Mouse (Mus musculus): ENCODE data around the gene Pard6b.

The Pard6b gene

DNA sequence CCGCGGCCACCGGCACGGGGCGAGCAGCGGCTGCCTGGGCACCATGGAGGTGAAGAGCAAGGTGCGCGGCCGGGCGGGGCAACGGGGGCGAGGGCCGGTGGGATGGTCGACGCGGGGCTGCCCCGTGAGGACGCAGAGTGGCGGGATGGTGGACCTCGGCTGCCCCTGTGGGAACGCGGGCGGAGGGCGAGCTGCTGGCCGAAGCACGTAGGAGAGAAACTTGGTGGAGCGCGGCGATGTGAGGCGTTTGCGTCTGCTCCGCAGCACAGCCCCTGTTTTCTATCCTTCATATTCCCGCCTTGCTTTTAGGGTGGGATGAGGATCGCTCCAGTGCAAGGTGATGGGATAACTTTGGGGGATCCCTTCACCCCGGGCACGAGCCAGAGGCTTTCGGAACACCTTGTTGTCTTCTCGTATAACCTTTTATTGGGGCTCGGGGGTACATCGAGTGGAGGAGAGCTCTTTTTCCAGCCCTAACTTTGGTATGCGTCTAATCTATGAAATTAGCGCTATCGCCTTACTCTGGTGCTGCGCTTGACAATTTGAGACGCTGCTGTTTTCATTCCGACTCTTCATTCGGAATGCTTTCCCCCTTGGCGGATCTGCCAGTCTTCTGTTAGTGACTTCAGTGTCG is 612 bp downstream of the Pard6b start:
- TF ChIP-seq GATA4 (IDR thresholded peaks at IDR 0.05; ENCODE audit: insufficient replicate concordance, low read length): no peak

- no peak for TF ChIP-seq GATA4 (IDR thresholded peaks at IDR 0.05; ENCODE audit: insufficient replicate concordance, low read length)
Measured at GRCm38 (mm10) chr2:168081933-168082306, 1.1 kb downstream of the Pard6b start.

- no peak for TF ChIP-seq GATA4 (IDR thresholded peaks at IDR 0.05; ENCODE audit: insufficient replicate concordance, low read length)
Measured at GRCm38 (mm10) chr2:168083593-168083992, 2.8 kb downstream of the Pard6b start.

DNA sequence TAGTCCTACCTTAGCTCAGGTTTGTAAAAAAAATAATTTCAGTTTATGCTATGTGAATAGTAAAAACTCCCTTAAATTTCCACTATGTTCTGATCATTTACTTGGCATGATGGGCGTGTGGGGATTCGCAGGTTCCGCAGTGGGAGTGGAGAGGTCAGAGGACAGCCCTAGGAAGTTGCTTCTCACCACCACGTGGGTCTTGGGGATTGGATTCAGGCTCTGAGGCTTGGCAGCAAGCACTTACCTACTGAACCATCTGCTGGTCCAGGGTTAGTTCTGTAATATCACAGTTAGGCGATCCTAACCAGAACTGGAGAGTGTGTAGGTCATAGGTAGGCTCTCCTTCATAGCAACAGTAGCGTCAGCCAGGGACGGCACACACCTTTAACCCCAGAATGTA is 3.4 kb downstream of the Pard6b start:
- no peak for TF ChIP-seq GATA4 (IDR thresholded peaks at IDR 0.05; ENCODE audit: insufficient replicate concordance, low read length)

- TF ChIP-seq GATA4 (IDR thresholded peaks at IDR 0.05; ENCODE audit: insufficient replicate concordance, low read length): no peak
Measured at GRCm38 (mm10) chr2:168085621-168086265, 4.9 kb downstream of the Pard6b start.

GRCm38 (mm10) chr2:168086318-168086717 is 5.5 kb downstream of the Pard6b start:
- TF ChIP-seq GATA4 (IDR thresholded peaks at IDR 0.05; ENCODE audit: insufficient replicate concordance, low read length): no peak

DNA sequence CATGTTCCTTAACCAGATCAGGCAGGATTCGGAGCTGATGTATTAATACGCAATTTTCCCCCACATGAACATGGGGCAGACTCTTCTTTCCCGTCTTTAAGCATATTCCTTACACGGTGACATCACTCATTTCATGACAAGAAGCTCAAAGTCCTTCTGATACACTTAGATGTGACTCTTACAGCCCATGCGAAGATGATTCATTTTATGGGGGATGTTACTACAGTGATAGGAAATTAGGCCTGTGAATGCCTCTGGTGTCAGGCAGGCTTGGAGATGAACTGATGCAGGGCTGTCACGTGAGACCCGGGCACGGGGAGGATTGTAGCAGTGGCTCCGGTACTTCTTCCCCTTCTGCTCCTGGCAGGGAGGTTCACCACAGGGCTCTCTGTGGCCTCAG is 6.0 kb downstream of the Pard6b start:
- no peak for TF ChIP-seq GATA4 (IDR thresholded peaks at IDR 0.05; ENCODE audit: insufficient replicate concordance, low read length)

GRCm38 (mm10) chr2:168091560-168091959 is 10.8 kb downstream of the Pard6b start:
- TF ChIP-seq GATA4 (IDR thresholded peaks at IDR 0.05; ENCODE audit: insufficient replicate concordance, low read length): no peak

DNA sequence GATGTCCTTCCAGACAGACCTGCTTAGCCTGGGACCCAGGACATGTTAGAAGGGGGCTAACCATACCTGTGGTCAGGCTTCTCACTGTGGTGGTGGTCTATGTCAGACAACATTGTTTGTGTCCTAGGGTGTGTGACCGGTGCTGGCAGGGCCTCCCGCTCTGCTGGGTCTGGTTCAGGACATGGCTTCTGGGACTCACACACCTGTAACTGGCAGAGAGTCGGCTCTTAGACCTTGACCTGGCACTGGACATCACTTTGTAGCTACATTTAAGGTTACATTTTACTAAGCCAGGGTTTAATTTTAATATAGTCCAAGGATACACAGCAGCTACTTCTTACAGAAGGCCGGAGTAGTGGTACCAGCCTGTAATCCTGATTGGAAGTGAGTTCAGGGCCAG is 12.3 kb downstream of the Pard6b start:
- no peak for TF ChIP-seq GATA4 (IDR thresholded peaks at IDR 0.05; ENCODE audit: insufficient replicate concordance, low read length)

DNA sequence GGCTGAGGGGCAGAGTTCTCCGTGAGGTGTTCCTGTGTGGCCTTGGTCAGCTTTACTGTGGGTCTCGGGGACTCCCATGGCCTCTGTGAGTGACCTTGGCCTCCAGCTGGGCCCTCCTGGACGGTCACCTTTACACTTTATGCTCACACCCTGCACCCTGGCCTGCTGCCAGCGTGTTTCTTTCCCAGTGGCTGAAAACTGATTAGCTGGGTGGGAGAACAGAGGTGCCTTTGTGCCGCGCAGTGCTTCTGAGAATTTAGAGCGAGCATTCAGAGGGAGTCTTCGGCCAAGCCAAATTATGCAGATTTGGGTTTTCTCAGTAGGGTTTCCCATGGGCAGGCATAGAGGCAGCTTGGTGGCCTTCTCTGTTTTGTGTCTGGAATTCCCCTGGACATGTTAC is 14.3 kb downstream of the Pard6b start:
- TF ChIP-seq GATA4 (IDR thresholded peaks at IDR 0.05; ENCODE audit: insufficient replicate concordance, low read length): no peak

DNA sequence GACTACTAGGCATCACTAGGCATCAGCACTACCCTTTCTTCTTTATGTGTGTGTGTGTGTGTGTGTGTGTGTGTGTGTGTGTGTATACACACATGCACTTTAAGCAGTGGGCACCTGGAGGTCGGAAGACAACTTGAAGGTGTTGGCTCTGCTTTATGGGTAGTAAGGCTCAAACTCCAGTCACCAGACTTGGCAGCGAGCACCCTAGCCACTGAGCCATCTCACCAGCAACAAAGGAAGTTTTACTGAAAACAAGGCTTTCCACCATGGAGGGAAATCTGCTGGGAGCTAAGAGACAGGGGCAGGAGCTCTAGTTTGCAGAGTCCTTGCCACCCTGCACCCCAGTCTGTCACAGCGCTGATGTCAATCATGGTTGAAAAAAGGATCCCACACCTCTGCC is 15.7 kb downstream of the Pard6b start:
- no peak for TF ChIP-seq GATA4 (IDR thresholded peaks at IDR 0.05; ENCODE audit: insufficient replicate concordance, low read length)

DNA sequence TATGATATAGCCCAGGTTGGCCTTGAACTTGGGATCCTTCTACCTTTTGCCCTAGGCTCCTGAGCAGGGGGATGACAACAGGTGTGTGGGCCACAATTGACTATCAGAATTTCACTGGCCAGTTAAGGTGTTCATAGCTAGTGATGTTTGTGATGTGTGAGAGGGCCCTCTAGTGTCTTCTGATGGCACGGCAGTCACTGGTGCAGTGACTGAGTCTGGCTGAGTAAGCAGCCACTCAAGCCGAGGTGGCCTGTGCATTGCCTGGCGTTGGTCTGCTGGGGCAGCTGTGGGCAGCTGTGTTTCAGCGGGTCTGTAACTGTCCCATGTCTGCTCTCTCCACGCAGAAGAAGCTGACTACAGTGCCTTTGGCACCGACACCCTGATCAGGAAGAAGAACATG is 17.2 kb downstream of the Pard6b start:
- TF ChIP-seq GATA4 (IDR thresholded peaks at IDR 0.05; ENCODE audit: insufficient replicate concordance, low read length): no peak

DNA sequence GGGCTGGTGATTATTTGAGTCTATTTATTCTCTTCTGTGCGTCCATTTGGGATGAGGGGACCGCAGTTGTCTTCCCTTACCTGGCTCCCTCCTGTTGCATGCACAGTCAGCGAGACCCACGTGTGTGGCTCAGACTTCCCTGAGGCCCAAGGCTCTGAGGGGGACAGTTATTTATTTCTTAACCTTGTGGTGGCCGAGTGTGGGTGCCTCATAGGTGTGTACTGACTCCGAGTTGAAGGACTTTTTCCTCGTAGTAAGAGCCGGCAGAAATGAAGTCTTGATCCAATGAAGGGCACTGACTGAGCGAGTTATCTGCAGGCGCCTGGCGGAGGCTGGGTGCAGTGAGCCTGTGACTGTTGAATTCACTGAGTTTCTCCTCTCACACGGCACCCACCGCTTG is 19.2 kb downstream of the Pard6b start:
- no peak for TF ChIP-seq GATA4 (IDR thresholded peaks at IDR 0.05; ENCODE audit: insufficient replicate concordance, low read length)

- no peak for TF ChIP-seq GATA4 (IDR thresholded peaks at IDR 0.05; ENCODE audit: insufficient replicate concordance, low read length)
Measured at GRCm38 (mm10) chr2:168101805-168102204, 21.0 kb downstream of the Pard6b start.

- no peak for TF ChIP-seq GATA4 (IDR thresholded peaks at IDR 0.05; ENCODE audit: insufficient replicate concordance, low read length)
Measured at GRCm38 (mm10) chr2:168103341-168103740, 22.5 kb downstream of the Pard6b start.

DNA sequence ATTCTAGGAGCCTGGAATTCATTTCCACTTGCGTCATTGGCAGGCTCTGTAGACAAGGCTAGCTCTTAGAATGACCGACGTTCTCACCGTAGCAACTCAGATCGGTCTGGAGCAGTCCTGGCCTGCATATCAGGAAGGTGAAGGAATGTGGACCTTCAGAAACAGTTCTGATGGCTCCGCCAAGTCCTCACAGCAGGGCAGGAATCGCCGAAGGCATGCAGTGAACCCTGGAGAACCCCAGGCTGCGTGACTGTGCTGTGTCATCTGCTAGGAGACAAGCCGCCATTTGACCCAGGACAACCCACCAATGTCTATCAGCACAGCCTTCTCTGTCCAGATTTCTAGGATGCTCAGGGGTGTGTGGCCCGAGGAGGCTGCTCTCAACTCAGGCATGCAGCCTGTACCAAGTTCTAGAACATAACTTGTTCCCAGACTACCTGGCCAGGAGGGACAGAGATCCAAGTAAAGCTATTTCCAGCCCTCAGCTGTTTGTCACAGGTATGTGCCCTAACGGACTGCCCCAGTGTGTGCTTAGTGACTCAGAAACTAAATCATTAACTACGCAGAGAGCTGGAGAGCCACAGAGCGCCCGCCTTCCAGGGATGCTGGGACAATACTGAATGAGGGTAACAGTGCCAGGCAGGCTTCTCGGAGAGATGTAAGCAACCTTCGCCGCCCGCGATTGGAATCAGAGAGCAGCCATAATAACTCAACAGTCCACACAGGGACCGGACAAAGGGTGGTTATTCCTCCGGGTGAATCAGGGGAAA is 23.8 kb downstream of the Pard6b start:
- no peak for TF ChIP-seq GATA4 (IDR thresholded peaks at IDR 0.05; ENCODE audit: insufficient replicate concordance, low read length)

Data from liver, adult (tissue).